Mouse (Mus musculus): ENCODE results near the gene Hist1h3g. TPM values are rescaled to one million over a fixed set of nuclear protein-coding genes. Genes with fewer than 3 reads are reported as not detected.
"Not testable (repeated sequence)": the region's sequence is repeated elsewhere in the genome, so short reads cannot be mapped to it uniquely, and the experiment has no call there.

Hist1h3g gene
- polyA plus RNA-seq, 1 experiment from 2014 or later: 3.3 TPM

DNA sequence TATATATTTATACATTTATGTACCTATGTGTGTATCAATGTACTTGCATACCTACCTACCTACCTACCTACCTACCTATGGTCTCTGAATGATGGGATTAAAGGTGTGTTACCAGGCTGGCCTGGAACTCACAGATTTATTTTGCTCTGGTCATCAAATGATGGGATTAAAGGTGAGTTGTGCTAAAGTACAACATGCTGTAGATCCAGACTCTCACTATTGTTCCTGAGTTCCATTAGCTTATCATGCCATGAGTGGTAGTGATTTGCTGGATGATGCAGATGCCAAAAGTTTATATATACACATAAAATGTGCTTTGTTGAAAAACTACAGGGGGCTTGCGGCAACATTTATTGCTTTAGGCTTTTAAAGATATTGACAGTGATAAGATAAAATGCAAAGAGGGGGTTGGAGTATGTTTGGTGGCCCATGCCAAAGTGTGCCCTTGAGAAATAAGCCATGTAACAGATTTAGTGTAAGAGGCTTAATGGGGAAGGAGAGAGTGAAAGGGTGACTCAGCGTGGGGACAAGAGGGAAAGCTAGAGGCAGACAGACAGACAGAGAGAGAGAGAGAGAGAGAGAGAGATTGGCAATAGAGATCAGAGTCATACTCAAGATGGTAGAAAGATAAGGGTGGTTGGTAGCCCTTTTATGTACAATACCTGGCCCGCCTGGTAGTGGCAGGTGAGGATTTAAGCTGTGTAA is 1.9 kb downstream of the Hist1h3g start:
- Histone ChIP-seq H3K36me3 (ENCODE audit: control insufficient read depth, insufficient read depth, low read length) (no peaks in the 10 kb centered on the region), H3K27ac (ENCODE audit: low read depth, low read length) (no peak overlapping the region), H3K4me1 (ENCODE audit: control insufficient read depth, insufficient read depth, low read length) (peaks cover 13% of the 10 kb centered on the region; the same call in 1 of the 2 replicates), H3K4me3 (ENCODE audit: low read depth, low read length) (no peak overlapping the region; the same call in 1 of the 2 replicates), H3K9me3 (ENCODE audit: control insufficient read depth, low read length) (no peaks in the 10 kb centered on the region), H3K9ac (ENCODE audit: low read length) (no peak overlapping the region), H3K27me3 (ENCODE audit: control insufficient read depth, insufficient read depth, low read length) (no peaks in the 10 kb centered on the region), H3K4me2 (ENCODE audit: low read depth) (peak overlapping the region; percentile 73)
- DNase-seq (ENCODE audit: low spot score) (no peak), ATAC-seq (ENCODE audit: insufficient read depth, low FRiP score, low TSS enrichment) (no peak)
- WGBS: 86% methylated on average over 3 of the region's 3 CpGs

DNA sequence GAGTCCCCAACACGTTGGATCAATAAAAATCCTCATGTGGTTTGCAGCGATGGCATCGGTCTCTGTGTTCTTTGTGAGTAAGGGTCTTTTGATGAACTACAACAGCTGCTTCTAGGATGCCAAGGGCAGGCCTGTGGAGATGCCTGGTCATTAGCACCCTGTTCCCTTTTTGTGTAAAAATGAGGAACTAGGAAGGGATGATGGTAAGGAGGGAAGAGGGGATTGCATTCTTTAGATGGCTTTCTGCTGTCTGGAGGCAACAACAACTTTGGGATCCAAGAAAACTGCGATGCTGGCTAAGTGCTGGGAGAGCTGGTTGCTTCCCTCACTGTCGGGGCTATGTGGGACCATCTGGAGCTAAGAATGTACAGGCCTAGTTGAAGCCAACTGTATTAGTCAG is 3.0 kb downstream of the Hist1h3g start:
- no peak overlapping the region for H3K4me3 ChIP-seq (ENCODE audit: low read depth, low read length)
- H3K9ac ChIP-seq (ENCODE audit: low read length): no peak overlapping the region
- no peaks in the 10 kb centered on the region for H3K9me3 ChIP-seq (ENCODE audit: control insufficient read depth, low read length)
- WGBS: 76% methylated on average over 5 of the region's 5 CpGs
- H3K27ac ChIP-seq (ENCODE audit: low read depth, low read length): no peak overlapping the region
- H3K4me1 ChIP-seq (ENCODE audit: control insufficient read depth, insufficient read depth, low read length): peaks cover 9% of the 10 kb centered on the region; the same call in 1 of the 2 replicates
- ATAC-seq (ENCODE audit: insufficient read depth, low FRiP score, low TSS enrichment) (no peak), DNase-seq (ENCODE audit: low spot score) (peak; percentile 5)
- no peaks in the 10 kb centered on the region for H3K36me3 ChIP-seq (ENCODE audit: control insufficient read depth, insufficient read depth, low read length)
- H3K27me3 ChIP-seq (ENCODE audit: control insufficient read depth, insufficient read depth, low read length): no peaks in the 10 kb centered on the region
- H3K4me2 ChIP-seq (ENCODE audit: low read depth): no peak overlapping the region

DNA sequence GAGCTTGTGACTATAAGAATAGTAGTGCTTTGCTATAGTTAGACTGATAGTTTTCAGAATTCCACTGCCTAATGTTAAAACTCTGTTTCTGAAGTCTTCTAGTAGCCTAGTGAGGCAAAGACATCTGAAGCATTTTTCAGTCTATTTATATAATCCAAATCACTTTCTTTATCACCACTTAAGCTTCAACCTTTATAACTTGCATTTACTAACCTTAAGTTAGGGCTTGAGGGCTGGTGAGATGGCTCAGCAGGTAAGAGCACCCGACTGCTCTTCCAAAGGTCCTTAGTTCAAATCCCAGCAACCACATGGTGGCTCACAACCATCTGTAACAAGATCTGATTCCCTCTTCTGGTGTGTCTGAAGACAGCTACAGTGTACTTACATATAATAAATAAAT is 4.6 kb downstream of the Hist1h3g start:
- not testable (repeated sequence) for H3K27me3 ChIP-seq (ENCODE audit: control insufficient read depth, insufficient read depth, low read length); H3K36me3 ChIP-seq (ENCODE audit: control insufficient read depth, insufficient read depth, low read length); DNase-seq (ENCODE audit: low spot score); H3K4me3 ChIP-seq (ENCODE audit: low read depth, low read length); ATAC-seq (ENCODE audit: insufficient read depth, low FRiP score, low TSS enrichment); H3K27ac ChIP-seq (ENCODE audit: low read depth, low read length); H3K9ac ChIP-seq (ENCODE audit: low read length); H3K4me2 ChIP-seq (ENCODE audit: low read depth); H3K4me1 ChIP-seq (ENCODE audit: control insufficient read depth, insufficient read depth, low read length); H3K9me3 ChIP-seq (ENCODE audit: control insufficient read depth, low read length)
- WGBS: 70% methylated on average over 1 of the region's 1 CpGs

DNA sequence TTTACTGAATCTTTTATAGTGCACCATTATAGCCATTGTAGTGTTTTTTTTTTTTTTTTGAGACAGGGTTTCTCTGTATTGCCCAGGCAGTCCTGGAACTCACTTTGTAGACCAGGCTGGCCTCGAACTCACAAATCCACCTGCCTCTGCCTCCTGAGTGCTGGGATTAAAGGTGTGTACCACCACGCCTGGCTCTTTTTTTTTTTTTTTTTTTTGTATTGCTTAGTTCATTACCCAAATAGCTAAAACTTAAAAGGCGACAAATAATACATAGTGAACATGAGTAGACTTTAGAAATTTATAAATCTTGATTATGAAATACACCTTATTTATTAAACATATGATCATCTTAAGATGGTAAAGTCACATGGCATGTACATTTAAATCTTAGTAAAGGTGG is 6.3 kb downstream of the Hist1h3g start:
- Histone ChIP-seq H3K4me3 (ENCODE audit: low read depth, low read length) (no peak overlapping the region), H3K9ac (ENCODE audit: low read length) (no peak overlapping the region)
- WGBS: 89% methylated on average over 3 of the region's 3 CpGs

GRCm38 (mm10) chr13:23542225-23542980 is 7.2 kb downstream of the Hist1h3g start:
- H3K9ac ChIP-seq (ENCODE audit: low read length): peak overlapping the region; percentile 65
- peak overlapping the region; percentile 81 for H3K27ac ChIP-seq (ENCODE audit: low read depth, low read length)
- H3K36me3 ChIP-seq (ENCODE audit: control insufficient read depth, insufficient read depth, low read length); H3K9me3 ChIP-seq (ENCODE audit: control insufficient read depth, low read length); H3K4me1 ChIP-seq (ENCODE audit: control insufficient read depth, insufficient read depth, low read length); H3K27me3 ChIP-seq (ENCODE audit: control insufficient read depth, insufficient read depth, low read length); ATAC-seq (ENCODE audit: insufficient read depth, low FRiP score, low TSS enrichment); DNase-seq (ENCODE audit: low spot score): not testable (repeated sequence)
- peak overlapping the region; percentile 38 for H3K4me3 ChIP-seq (ENCODE audit: low read depth, low read length)
- 7% methylated on average over 3 of the region's 3 CpGs for WGBS
- peak overlapping the region; percentile 60 for H3K4me2 ChIP-seq (ENCODE audit: low read depth)

More for the DNA sequence above, 6.3 kb downstream of the Hist1h3g start:
- Histone ChIP-seq H3K27me3 (ENCODE audit: control insufficient read depth, insufficient read depth, low read length) (no peaks in the 10 kb centered on the region), H3K4me2 (ENCODE audit: low read depth) (no peak overlapping the region), H3K27ac (ENCODE audit: low read depth, low read length) (no peak overlapping the region), H3K4me1 (ENCODE audit: control insufficient read depth, insufficient read depth, low read length) (peaks cover 4% of the 10 kb centered on the region; the same call in 1 of the 2 replicates), H3K9me3 (ENCODE audit: control insufficient read depth, low read length) (no peaks in the 10 kb centered on the region), H3K36me3 (ENCODE audit: control insufficient read depth, insufficient read depth, low read length) (no peaks in the 10 kb centered on the region)
- ATAC-seq (ENCODE audit: insufficient read depth, low FRiP score, low TSS enrichment) (no peak), DNase-seq (ENCODE audit: low spot score) (no peak)

DNA sequence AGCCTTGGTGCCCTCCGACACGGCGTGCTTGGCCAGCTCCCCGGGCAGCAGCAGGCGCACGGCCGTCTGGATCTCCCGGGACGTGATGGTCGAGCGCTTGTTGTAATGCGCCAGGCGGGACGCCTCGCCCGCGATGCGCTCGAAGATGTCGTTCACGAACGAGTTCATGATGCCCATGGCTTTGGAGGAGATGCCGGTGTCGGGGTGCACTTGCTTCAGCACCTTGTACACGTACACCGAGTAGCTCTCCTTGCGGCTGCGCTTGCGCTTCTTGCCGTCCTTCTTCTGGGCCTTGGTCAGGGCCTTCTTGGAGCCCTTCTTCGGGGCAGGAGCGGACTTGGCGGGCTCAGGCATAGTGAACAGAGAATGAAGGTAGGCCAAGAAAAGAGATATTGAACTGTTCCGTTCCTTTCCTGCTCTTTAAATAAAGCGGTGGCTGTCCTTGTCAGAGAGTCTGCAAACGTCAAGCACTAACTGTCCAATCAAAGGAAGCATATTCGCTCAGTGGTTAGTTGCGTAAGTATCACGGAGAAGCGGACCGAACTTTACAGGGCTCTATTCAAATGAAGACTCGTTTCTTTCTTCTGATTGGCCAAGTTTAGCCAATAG is 7.9 kb downstream of the Hist1h3g start, which contains the start of gene Hist1h2bh:
Gene Hist1h2bh (minus strand): TSS at position 394 of the 609 bp plus-strand sequence.
- peak within 1 kb of the TSS; percentile 72 for H3K4me2 ChIP-seq (ENCODE audit: low read depth)
- not testable (repeated sequence) for H3K36me3 ChIP-seq (ENCODE audit: control insufficient read depth, insufficient read depth, low read length); H3K9me3 ChIP-seq (ENCODE audit: control insufficient read depth, low read length); H3K4me1 ChIP-seq (ENCODE audit: control insufficient read depth, insufficient read depth, low read length); H3K27me3 ChIP-seq (ENCODE audit: control insufficient read depth, insufficient read depth, low read length)
- H3K27ac ChIP-seq (ENCODE audit: low read depth, low read length): peak within 1 kb of the TSS; percentile 87
- DNase-seq (ENCODE audit: low spot score) (peak; percentile 74), ATAC-seq (ENCODE audit: insufficient read depth, low FRiP score, low TSS enrichment) (peak; percentile 88)
- H3K4me3 ChIP-seq (ENCODE audit: low read depth, low read length): peak within 1 kb of the TSS; percentile 42
- WGBS: under 1% methylated on average over 21 of the region's 42 CpGs
- H3K9ac ChIP-seq (ENCODE audit: low read length): peak within 1 kb of the TSS; percentile 65

GRCm38 (mm10) chr13:23543965-23544786 is 9.0 kb downstream of the Hist1h3g start, which contains the start of gene Hist1h3f:
Gene Hist1h3f, plus strand, starts transcription at chr13:23544052.
- Histone ChIP-seq H3K9me3 (ENCODE audit: control insufficient read depth, low read length) (no peaks in the 10 kb centered on the region), H3K27me3 (ENCODE audit: control insufficient read depth, insufficient read depth, low read length) (no peaks in the 10 kb centered on the region), H3K9ac (ENCODE audit: low read length) (peak within 1 kb of the TSS; percentile 65), H3K4me2 (ENCODE audit: low read depth) (peak within 1 kb of the TSS; percentile 72), H3K4me1 (ENCODE audit: control insufficient read depth, insufficient read depth, low read length) (peaks cover 3% of the 10 kb centered on the region; the same call in 1 of the 2 replicates), H3K36me3 (ENCODE audit: control insufficient read depth, insufficient read depth, low read length) (no peaks in the 10 kb centered on the region), H3K4me3 (ENCODE audit: low read depth, low read length) (peak within 1 kb of the TSS; percentile 42), H3K27ac (ENCODE audit: low read depth, low read length) (peak within 1 kb of the TSS; percentile 87)
- ATAC-seq (ENCODE audit: insufficient read depth, low FRiP score, low TSS enrichment) (peak; percentile 93), DNase-seq (ENCODE audit: low spot score) (peak; percentile 67)
- WGBS: under 1% methylated on average over 24 of the region's 45 CpGs

DNA sequence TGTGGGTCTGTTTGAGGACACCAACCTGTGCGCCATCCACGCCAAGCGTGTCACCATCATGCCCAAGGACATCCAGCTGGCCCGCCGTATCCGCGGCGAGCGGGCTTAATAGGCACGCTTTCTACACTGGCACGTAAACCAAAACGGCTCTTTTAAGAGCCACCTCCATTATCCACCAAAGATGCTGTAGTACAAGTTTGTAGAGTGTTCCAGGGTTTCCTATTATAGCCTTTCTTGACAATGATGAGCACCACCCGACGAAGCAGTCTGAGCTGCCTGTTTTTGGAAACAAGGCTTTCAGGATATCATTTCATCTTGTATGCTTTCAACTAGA is 9.5 kb downstream of the Hist1h3g start:
- peak overlapping the region; percentile 36 for H3K4me2 ChIP-seq (ENCODE audit: low read depth)
- H3K4me3 ChIP-seq (ENCODE audit: low read depth, low read length): peak overlapping the region; percentile 42
- peak overlapping the region; percentile 63 for H3K9ac ChIP-seq (ENCODE audit: low read length)
- DNase-seq (ENCODE audit: low spot score); ATAC-seq (ENCODE audit: insufficient read depth, low FRiP score, low TSS enrichment); H3K36me3 ChIP-seq (ENCODE audit: control insufficient read depth, insufficient read depth, low read length); H3K27me3 ChIP-seq (ENCODE audit: control insufficient read depth, insufficient read depth, low read length); H3K9me3 ChIP-seq (ENCODE audit: control insufficient read depth, low read length); H3K4me1 ChIP-seq (ENCODE audit: control insufficient read depth, insufficient read depth, low read length): not testable (repeated sequence)
- under 1% methylated on average over 8 of the region's 14 CpGs for WGBS
- peak overlapping the region; percentile 87 for H3K27ac ChIP-seq (ENCODE audit: low read depth, low read length)

Measured in neural tube, embryonic 11.5 days (tissue).